Mouse (Mus musculus) liver, adult 2 months (tissue): Measurements from ENCODE around the gene Wrb.

Source experiments
- CTCF ChIP-seq: fragments of 200-500 bp; IDR thresholded peaks from 2 replicates; pipeline ENCODE4 v1.5.1; 2011; ENCODE audit warnings: low read depth, low read length, control low read depth
- POLR2A ChIP-seq: fragments of 200-500 bp; IDR thresholded peaks from 2 replicates; pipeline ENCODE4 v1.6.1; 2011; ENCODE audit warnings: low read length, control low read depth; ENCODE audit not compliant: insufficient read depth; ENCODE audit errors: extremely low read depth

DNA sequence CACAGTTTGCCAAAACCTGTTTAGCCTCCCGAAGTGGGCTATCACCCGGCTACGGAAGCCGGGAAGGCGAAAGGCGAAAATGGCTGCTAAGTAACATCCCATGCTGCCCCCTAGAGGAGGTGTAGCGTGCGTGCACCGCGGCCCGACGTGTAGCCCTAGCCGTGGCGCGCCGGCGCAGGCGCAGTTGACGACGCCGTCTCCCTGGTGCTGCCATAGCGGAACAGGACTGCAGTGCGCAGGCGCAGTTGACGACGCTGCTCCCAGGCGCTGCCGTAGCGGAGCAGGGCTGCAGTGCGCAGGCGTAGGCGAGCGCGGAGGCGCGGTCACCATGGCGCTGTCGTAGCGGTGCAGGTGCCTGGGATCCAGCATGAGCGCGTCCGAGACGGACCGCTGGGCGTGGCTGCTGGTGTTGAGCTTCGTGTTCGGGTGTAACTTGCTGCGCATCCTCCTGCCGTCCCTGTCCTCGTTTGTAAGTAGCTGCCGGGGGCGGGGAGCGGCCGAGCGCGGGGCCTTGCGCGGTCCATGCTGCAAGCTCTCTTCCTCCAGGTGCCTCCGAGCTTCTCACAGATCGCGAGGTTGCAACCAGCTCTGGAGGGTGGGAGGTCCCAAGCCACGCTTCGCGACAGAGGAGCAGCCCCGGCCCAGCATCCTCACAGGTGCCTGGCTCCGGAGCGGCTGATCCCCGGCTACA is at the start of gene Wrb:
- TF ChIP-seq CTCF (peak; percentile 98), POLR2A (peak; percentile 30; the same call in 1 of the 2 replicates)
